Mouse (Mus musculus): Measurements from ENCODE around the gene Gstt4. TPM values are rescaled to one million over a fixed set of nuclear protein-coding genes. Genes with fewer than 3 reads are reported as not detected.

The Gstt4 gene
- total RNA-seq, 2 experiments from 2014 or later = not detected

Other genes with a start within 250 kb of the Gstt4 start
- gene Ggt5, start 233.2 kb downstream of the Gstt4 start, total RNA-seq (2014; fragmentation: Nextera tagmentation) = 2.3 and 6.4 TPM in 2 replicates
- 2.4 and 3.6 TPM in 2 replicates for gene Ggt5, start 233.2 kb downstream of the Gstt4 start, total RNA-seq (2017)
- gene Susd2, start 178.5 kb downstream of the Gstt4 start, total RNA-seq (2014; fragmentation: Nextera tagmentation) = 0.26 TPM in 1 of 2 replicates, not detected in the other
- not detected in 2 replicates for gene Susd2, start 178.5 kb downstream of the Gstt4 start, total RNA-seq (2017)
- gene Cabin1, start 58.2 kb downstream of the Gstt4 start, total RNA-seq (2014; fragmentation: Nextera tagmentation) = 48.8 and 68.8 TPM in 2 replicates
- 23.0 and 24.9 TPM in 2 replicates for gene Cabin1, start 58.2 kb downstream of the Gstt4 start, total RNA-seq (2017)
- 65.6 and 85.2 TPM in 2 replicates for gene Ddt, start 49.1 kb downstream of the Gstt4 start, total RNA-seq (2014; fragmentation: Nextera tagmentation)
- gene Ddt, start 49.1 kb downstream of the Gstt4 start, total RNA-seq (2017) = 45.0 and 61.0 TPM in 2 replicates
- not detected in 2 replicates for gene Gm20441, start 41.6 kb downstream of the Gstt4 start, total RNA-seq (2014; fragmentation: Nextera tagmentation)
- gene Gm20441, start 41.6 kb downstream of the Gstt4 start, total RNA-seq (2017) = not detected in 2 replicates
- 4.5 and 12.9 TPM in 2 replicates for gene Gstt3, start 41.1 kb downstream of the Gstt4 start, total RNA-seq (2014; fragmentation: Nextera tagmentation)
- 4.4 and 4.7 TPM in 2 replicates for gene Gstt3, start 41.1 kb downstream of the Gstt4 start, total RNA-seq (2017)
- gene Gstt1, start 24.0 kb downstream of the Gstt4 start, total RNA-seq (2014; fragmentation: Nextera tagmentation) = not detected in 2 replicates
- not detected in 2 replicates for gene Gstt1, start 24.0 kb downstream of the Gstt4 start, total RNA-seq (2017)
- 18.0 and 33.8 TPM in 2 replicates for gene Gstt2, start 14.9 kb upstream of the Gstt4 start, total RNA-seq (2014; fragmentation: Nextera tagmentation)
- 17.5 and 31.1 TPM in 2 replicates for gene Gstt2, start 14.9 kb upstream of the Gstt4 start, total RNA-seq (2017)
- 657 and 889 TPM in 2 replicates for gene Mif, start 37.7 kb upstream of the Gstt4 start, total RNA-seq (2014; fragmentation: Nextera tagmentation)
- 712 and 870 TPM in 2 replicates for gene Mif, start 37.7 kb upstream of the Gstt4 start, total RNA-seq (2017)
- gene Derl3, start 70.9 kb upstream of the Gstt4 start, total RNA-seq (2014; fragmentation: Nextera tagmentation) = 7.0 TPM in 1 of 2 replicates, not detected in the other
- gene Derl3, start 70.9 kb upstream of the Gstt4 start, total RNA-seq (2017) = 2.3 TPM in 1 of 2 replicates, not detected in the other
- gene Smarcb1, start 99.1 kb upstream of the Gstt4 start, total RNA-seq (2014; fragmentation: Nextera tagmentation) = 80.0 and 102 TPM in 2 replicates
- gene Smarcb1, start 99.1 kb upstream of the Gstt4 start, total RNA-seq (2017) = 58.0 and 79.4 TPM in 2 replicates
- 60.4 and 66.7 TPM in 2 replicates for gene Chchd10, start 110.6 kb upstream of the Gstt4 start, total RNA-seq (2014; fragmentation: Nextera tagmentation)
- gene Chchd10, start 110.6 kb upstream of the Gstt4 start, total RNA-seq (2017) = 33.2 and 37.5 TPM in 2 replicates
- gene Mmp11, start 114.0 kb upstream of the Gstt4 start, total RNA-seq (2014; fragmentation: Nextera tagmentation) = 0.41 TPM in 1 of 2 replicates, not detected in the other
- not detected in 2 replicates for gene Mmp11, start 114.0 kb upstream of the Gstt4 start, total RNA-seq (2017)
- not detected in 2 replicates for gene Gm867, start 118.1 kb upstream of the Gstt4 start, total RNA-seq (2014; fragmentation: Nextera tagmentation)
- not detected in 2 replicates for gene Gm867, start 118.1 kb upstream of the Gstt4 start, total RNA-seq (2017)
- gene Vpreb3, start 120.5 kb upstream of the Gstt4 start, total RNA-seq (2014; fragmentation: Nextera tagmentation) = not detected in 2 replicates
- not detected in 2 replicates for gene Vpreb3, start 120.5 kb upstream of the Gstt4 start, total RNA-seq (2017)
- gene Gm5134, start 132.0 kb upstream of the Gstt4 start, total RNA-seq (2014; fragmentation: Nextera tagmentation) = 0.77 and 1.7 TPM in 2 replicates
- gene Gm5134, start 132.0 kb upstream of the Gstt4 start, total RNA-seq (2017) = 0.36 and 0.43 TPM in 2 replicates
- 5.7 and 25.2 TPM in 2 replicates for gene Zfp280b, start 210.1 kb upstream of the Gstt4 start, total RNA-seq (2014; fragmentation: Nextera tagmentation)
- 7.8 and 22.6 TPM in 2 replicates for gene Zfp280b, start 210.1 kb upstream of the Gstt4 start, total RNA-seq (2017)

All from granulocyte monocyte progenitor cell, adult 5-6 weeks (primary cell).